Mouse (Mus musculus) stomach, embryonic 16.5 days (tissue): ENCODE data around the gene Atp5mpl. TPM values are rescaled to one million over a fixed set of nuclear protein-coding genes. Genes with fewer than 3 reads are reported as not detected.

Source experiments
- polyA plus RNA-seq: library from polyadenylated mRNA; unstranded; fragments of >200 nt; fragmentation: Nextera tagmentation; extraction: Ambion mirVana; gene quantifications from 2 replicates; pipeline ENCODE4 v1.2.1, GENCODE M21; 2015

The Atp5mpl gene
- polyA plus RNA-seq, 1 experiment from 2014 or later: 711 TPM

Other genes with a start within 250 kb of the Atp5mpl start
- gene Klc1, start 208.1 kb downstream of the Atp5mpl start, polyA plus RNA-seq: 90.8 and 96.1 TPM in 2 replicates
- gene Xrcc3, start 153.1 kb downstream of the Atp5mpl start, polyA plus RNA-seq: 6.9 and 9.9 TPM in 2 replicates
- gene Zfyve21, start 152.8 kb downstream of the Atp5mpl start, polyA plus RNA-seq: 131 and 137 TPM in 2 replicates
- gene Ppp1r13b, start 58.9 kb downstream of the Atp5mpl start, polyA plus RNA-seq: 8.3 and 10.6 TPM in 2 replicates
- gene Tdrd9, start 4.6 kb upstream of the Atp5mpl start, polyA plus RNA-seq: 0.13 and 0.14 TPM in 2 replicates
- not detected in 2 replicates for gene Rd3l, start 14.3 kb upstream of the Atp5mpl start, polyA plus RNA-seq
- 3.8 and 5.2 TPM in 2 replicates for gene Aspg, start 139.7 kb upstream of the Atp5mpl start, polyA plus RNA-seq
- gene Kif26a, start 179.2 kb upstream of the Atp5mpl start, polyA plus RNA-seq: 2.6 and 3.5 TPM in 2 replicates